Mouse (Mus musculus): ENCODE results near the gene Mavs.

Mavs gene

DNA sequence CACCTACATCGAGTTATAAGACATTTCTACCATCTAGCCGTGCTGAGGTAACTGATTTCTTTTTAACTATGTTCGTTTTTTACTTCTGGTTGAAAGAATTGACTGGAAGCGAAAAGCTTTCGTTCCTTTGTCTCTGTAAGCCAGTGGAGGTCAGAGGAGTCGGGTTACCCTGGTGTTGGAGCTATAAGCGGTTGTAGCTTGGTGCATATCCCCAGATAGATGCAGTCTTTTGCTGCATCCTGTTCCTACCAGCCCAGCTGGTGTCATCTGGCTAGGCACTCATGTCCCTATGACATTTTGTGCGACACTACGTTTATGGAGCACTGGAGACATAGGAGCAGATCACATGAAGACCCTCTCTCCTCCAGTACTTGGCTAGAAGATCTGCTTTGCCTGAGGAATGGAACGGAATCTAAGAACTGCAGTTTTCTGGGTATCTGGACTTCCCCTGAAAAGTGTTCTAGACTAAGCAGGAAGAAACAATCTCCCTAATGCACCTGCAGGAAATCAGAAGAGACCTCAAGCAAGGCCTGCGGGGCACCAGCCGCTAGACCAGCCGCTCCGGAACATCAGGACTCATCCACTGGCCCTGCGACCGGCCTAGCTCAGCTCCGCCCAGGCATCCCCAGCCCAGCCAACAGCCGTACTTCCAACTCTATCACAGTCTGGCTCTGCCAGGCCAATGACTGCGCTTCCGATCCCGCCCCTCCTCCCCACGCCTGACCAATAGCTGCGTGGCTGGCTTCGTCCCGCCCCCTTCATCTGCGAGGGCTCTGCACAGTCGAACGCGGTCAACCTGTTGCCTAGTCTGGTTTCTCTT is at the start of gene Mavs:
TSS of gene Mavs (plus strand) at position 757 of the 820 bp plus-strand sequence.
- DNase-seq (ENCODE audit: low read depth, low spot score) = peak; percentile 91

GRCm38 (mm10) chr2:131186343-131186742 is 47.5 kb upstream of the Mavs start:
- DNase-seq (ENCODE audit: low read depth, low spot score) = no peak

DNA sequence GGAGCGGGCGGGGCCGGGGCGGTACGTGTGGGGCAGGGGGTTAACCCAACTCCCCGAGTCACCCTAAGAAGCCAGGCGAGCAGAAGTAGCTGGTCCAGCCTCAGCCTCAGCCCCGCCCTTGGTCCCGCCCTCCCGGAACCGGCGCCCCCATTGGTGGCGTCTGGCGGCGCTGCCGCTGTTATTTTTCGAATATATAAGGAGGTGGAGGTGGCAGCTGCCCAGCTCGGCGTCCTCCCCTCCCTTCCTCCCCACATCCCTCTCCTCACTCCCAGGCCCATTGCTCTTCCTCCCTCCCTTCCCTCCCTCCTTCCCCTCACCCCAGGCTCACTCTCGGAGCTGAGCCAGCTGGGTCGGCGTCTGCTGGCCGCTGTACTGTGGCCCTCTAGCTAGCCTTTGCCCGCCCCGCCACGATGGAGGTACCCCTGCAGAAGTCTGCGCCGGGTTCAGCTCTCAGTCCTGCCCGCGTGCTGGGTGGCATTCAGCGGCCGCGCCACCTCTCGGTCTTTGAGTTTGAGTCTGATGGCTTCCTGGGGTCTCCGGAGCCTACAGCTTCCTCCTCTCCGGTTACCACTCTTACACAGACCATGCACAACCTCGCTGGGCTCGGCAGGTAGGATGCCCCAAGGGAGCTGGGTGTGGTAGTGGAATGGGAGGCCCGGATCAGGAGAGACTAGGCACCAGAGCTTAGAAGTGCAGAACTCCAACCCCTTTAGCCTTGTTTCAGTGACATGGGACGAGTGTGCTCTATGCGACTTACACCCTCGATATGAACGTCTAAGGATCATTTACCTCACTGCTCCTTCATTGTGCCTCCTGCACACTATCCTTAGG is 46.9 kb upstream of the Mavs start, which contains the start of the genes Cdc25b and Spef1:
TSS of gene Cdc25b (plus strand) at position 179 of the 831 bp plus-strand sequence.
TSS of gene Spef1 (minus strand) at position 512 of the 831 bp plus-strand sequence.
- DNase-seq (ENCODE audit: low read depth, low spot score) = peak; percentile 58

- no peak for DNase-seq (ENCODE audit: low read depth, low spot score)
Observed at GRCm38 (mm10) chr2:131187602-131187922, 46.3 kb upstream of the Mavs start.

- DNase-seq (ENCODE audit: low read depth, low spot score) = no peak
Observed at GRCm38 (mm10) chr2:131188311-131188710, 45.6 kb upstream of the Mavs start.

DNA sequence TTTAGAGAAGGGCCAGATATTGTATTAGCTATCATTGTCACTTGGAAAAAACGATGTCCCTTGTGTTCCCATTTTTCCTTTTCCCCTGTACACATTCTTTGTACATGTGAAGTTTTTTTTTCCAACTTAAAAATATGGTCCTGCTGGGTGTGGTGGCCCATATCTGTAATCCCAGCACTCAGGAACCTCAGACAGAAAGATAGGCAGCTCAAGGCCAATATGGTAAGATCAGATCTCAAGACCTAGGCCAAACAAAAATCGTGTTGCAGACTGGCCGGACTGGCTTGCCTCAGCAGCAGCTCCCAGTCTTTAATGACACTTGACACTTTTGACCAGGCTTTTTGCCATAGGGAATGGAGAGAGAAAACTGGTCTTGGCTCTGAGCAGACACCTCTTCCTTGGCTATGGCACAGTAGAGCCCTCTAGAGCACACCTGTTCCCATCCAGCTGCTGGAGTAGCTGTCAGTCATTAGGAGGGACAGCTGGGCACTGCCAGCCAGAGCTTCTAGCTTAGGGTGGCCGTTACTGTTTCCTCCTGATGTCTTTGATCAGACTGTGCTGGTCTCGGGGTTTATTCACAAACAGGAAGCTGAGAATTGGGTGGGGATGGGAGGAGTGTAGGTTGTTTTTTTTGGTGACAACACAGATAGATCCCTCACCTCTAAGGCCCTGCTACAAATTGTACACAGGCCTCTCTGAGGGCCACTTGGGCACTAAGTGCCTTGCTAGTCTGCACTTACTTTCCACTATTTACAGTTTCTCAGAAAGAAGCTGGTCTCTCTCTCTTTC is 44.1 kb upstream of the Mavs start:
- DNase-seq (ENCODE audit: low read depth, low spot score) = no peak

- no peak for DNase-seq (ENCODE audit: low read depth, low spot score)
Observed at GRCm38 (mm10) chr2:131190344-131191004, 43.4 kb upstream of the Mavs start.

GRCm38 (mm10) chr2:131191005-131191390 is 42.9 kb upstream of the Mavs start:
- no peak for DNase-seq (ENCODE audit: low read depth, low spot score)

DNA sequence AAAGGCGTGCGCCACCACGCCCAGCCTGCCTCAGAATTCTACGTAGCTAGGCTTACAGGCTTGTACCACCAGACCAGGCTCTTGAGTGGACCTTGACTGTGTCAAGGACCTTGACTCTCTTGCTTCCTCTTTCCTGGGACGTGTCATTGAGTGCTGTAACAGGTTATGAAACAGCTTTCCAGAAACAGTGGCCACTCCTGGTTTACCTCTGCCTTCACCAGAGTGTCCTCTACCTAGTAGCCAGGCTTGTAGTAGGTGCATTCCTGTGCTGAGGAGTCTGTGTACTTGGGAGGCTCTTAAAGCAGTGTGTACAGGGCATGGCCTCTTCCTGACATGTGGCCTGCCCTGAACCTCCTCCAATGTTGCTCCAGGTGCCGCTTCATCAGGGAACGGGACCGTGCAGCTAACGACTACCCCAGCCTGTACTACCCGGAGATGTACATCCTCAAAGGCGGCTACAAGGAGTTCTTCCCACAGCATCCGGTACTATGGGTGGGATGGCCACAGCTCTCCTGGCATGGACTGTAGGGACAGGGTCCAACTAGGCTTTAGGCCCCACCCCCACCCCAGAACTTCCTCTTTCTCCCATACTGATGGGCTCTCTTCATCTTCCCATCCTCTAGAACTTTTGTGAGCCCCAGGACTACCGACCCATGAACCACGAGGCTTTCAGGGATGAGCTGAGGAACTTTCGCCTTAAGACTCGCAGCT is 37.1 kb upstream of the Mavs start:
- DNase-seq (ENCODE audit: low read depth, low spot score) = no peak

DNA sequence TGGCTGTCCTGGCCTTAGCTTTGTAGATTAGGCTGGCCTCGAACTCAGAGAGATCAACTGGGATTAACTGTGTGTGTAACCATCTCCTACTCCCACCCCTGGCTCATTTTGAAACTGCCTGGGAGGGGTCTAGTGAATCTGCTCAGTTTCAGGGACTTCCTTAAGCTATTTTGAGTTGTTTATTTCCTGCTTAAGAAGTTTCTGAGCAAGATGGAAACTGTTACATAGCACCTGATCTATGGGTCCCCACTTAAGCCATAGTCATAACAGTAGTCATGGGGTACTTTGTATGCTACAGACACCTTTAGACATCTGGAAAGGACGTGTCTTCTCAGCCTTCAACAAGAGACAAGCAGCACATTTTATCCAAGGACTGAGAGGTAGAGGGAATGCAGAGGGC is 33.2 kb upstream of the Mavs start:
- no peak for DNase-seq (ENCODE audit: low read depth, low spot score)

DNA sequence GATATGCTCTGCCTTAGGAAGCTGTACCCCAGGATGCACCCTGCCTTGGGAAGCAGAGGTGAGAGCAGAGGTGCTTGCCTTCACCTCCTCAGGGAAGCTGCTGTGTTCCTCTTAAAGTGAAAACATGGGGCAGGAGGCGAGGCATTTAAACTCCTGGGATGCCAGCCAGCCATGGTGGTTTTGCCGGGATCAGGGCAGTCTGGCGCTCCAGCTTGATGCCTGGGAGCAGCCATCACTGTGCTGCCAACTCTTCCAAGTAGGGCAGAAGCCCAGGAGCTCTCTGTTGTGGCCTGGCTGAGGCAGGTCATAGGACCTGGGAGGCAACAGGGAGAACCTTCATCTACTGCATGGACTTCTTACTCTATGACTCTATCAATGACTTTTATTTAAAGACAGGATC is 32.6 kb upstream of the Mavs start:
- DNase-seq (ENCODE audit: low read depth, low spot score) = no peak

- DNase-seq (ENCODE audit: low read depth, low spot score) = no peak
Observed at GRCm38 (mm10) chr2:131203816-131204409, 29.9 kb upstream of the Mavs start.

- DNase-seq (ENCODE audit: low read depth, low spot score) = no peak
Observed at GRCm38 (mm10) chr2:131204410-131204981, 29.4 kb upstream of the Mavs start.

DNA sequence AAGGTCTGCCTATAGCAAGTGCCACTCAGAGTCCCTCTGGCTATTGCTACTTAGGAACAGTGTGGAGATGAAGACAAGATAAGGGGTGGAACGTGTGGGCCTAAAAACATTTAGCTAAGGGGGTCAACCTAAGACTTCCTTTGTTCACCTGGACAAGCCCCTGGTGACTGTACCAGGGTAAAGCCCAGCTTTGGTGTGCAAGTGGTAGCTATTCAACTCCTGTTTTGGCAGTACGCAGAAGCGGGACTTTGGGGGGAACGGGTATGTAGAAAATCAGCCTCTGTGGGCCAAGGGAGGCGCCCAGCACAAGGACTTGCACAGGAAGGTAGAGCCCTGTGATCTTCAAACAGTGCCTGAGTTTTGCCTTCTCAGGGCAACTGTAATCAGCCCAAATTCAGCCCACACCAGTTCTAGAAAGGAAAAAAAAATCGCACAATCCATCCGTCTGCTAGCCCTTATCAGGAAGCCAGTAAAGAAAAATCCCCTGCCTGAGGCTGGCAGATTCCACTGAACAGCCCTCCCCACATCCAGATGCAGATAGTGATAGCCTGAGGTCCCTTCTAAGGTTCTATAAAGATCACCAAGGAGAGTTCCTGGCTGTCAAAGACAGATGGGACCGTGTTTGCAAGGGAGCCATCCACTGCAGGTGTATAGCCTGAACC is 28.2 kb upstream of the Mavs start:
- no peak for DNase-seq (ENCODE audit: low read depth, low spot score)

DNA sequence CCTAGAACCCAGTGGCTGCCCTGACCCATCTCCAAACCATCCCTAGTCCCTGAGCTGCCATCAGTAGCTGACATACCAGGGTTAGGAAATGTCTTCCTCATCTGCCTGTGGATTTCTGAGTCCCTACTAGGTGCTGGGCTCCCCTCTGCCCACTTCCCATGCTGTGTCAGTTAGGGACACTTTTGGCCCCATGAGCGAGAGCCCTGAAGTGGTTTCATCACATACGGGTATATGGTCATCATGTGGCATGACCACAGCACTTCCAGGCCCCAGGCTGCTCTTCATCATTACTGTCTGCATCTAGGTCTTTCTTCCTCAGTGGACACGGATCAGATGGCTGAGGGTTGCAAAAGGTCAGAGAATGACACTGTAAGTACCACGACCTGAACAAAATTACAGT is 27.1 kb upstream of the Mavs start, which contains the start of gene Ap5s1:
TSS of gene Ap5s1 (plus strand) at position 301 of the 400 bp plus-strand sequence.
- no peak for DNase-seq (ENCODE audit: low read depth, low spot score)

GRCm38 (mm10) chr2:131208356-131208755 is 25.5 kb upstream of the Mavs start:
- no peak for DNase-seq (ENCODE audit: low read depth, low spot score)

- DNase-seq (ENCODE audit: low read depth, low spot score) = no peak
Observed at GRCm38 (mm10) chr2:131209125-131209795, 24.6 kb upstream of the Mavs start.

GRCm38 (mm10) chr2:131209969-131210792 is 23.7 kb upstream of the Mavs start:
- DNase-seq (ENCODE audit: low read depth, low spot score) = peak; percentile 73
